Comparison of ENCODE assay signal across 12 mouse cellular contexts in genomic region chr19:7142207-7142915, GRCm38 (mm10). TPM values are rescaled to one million over a fixed set of nuclear protein-coding genes. Genes with fewer than 3 reads are reported as not detected.
DNase-seq lines count a peak whose midpoint lies in the region; ATAC-seq lines count a peak whose summit lies in the region.
"Had no signal": no experiment of that assay in that cellular context is flagged by ENCODE, and none has a peak within 500 bp of the region (broad histone marks: within the 10 kb centered on the region; RNA-seq: fewer than 3 reads in every experiment).

No protein-coding gene starts in this region.

- DNase-seq in hindbrain, embryonic 11.5 days (ENCODE audit: low spot score), result no peak
- DNase-seq in neural tube, embryonic 10.5 days (ENCODE audit: extremely low spot score, low spot score), result no peak
- peak; percentile 79 for DNase-seq in testis, postnatal 10 days (ENCODE audit: low spot score)
- no peak for DNase-seq in urinary bladder, postnatal 36 days (ENCODE audit: low spot score in 2 of 2)
- DNase-seq in gastrocnemius, adult 8-10 months (ENCODE audit: low spot score in 2 of 2), result no peak
- DNase-seq: adrenal gland, adult 8-10 months; spleen, adult 18-20 months had no signal

- H3K4me1 ChIP-seq in hindbrain, embryonic 12.5 days, result peaks cover 70% of the 10 kb centered on the region
- H3K4me1 ChIP-seq in hindbrain, embryonic 11.5 days (replicated peaks; ENCODE audit: control insufficient read depth, insufficient read depth, low read length), result peaks cover 16% of the 10 kb centered on the region
- peaks cover 78% of the 10 kb centered on the region for H3K4me1 ChIP-seq in neural tube, embryonic 12.5 days
- peaks cover 79% of the 10 kb centered on the region for H3K4me1 ChIP-seq in hindbrain, embryonic 15.5 days (replicated peaks)

- H3K4me2 ChIP-seq in hindbrain, embryonic 12.5 days (replicated peaks), result no peak overlapping the region
- H3K4me2 ChIP-seq in hindbrain, embryonic 11.5 days (replicated peaks; ENCODE audit: low read depth, low read length), result no peak overlapping the region
- H3K4me2 ChIP-seq in neural tube, embryonic 12.5 days (replicated peaks), result peak overlapping the region; percentile 5; the same call in 1 of the 2 replicates
- no peak overlapping the region for H3K4me2 ChIP-seq in hindbrain, embryonic 15.5 days
- H3K4me2 ChIP-seq: lung, embryonic 15.5 days had no signal

- no peak overlapping the region; the same call in 1 of the 2 replicates for H3K9ac ChIP-seq in hindbrain, embryonic 12.5 days
- no peak overlapping the region for H3K9ac ChIP-seq in hindbrain, embryonic 11.5 days (ENCODE audit: low read depth, low read length)
- no peak overlapping the region for H3K9ac ChIP-seq in neural tube, embryonic 12.5 days
- no peak overlapping the region for H3K9ac ChIP-seq in hindbrain, embryonic 15.5 days
- H3K9ac ChIP-seq: lung, embryonic 15.5 days had no signal

- no peaks in the 10 kb centered on the region for H3K9me3 ChIP-seq in hindbrain, embryonic 12.5 days (replicated peaks)
- H3K9me3 ChIP-seq in hindbrain, embryonic 11.5 days (ENCODE audit: control insufficient read depth, low read length), result no peaks in the 10 kb centered on the region
- H3K9me3 ChIP-seq in neural tube, embryonic 12.5 days, result no peaks in the 10 kb centered on the region
- no peaks in the 10 kb centered on the region for H3K9me3 ChIP-seq in hindbrain, embryonic 15.5 days
- H3K9me3 ChIP-seq: lung, embryonic 15.5 days had no signal

- no peak overlapping the region for H3K4me3 ChIP-seq in hindbrain, embryonic 12.5 days
- H3K4me3 ChIP-seq in hindbrain, embryonic 11.5 days (ENCODE audit: low read depth, low read length), result no peak overlapping the region
- H3K4me3 ChIP-seq in neural tube, embryonic 12.5 days, result no peak overlapping the region
- H3K4me3 ChIP-seq in hindbrain, embryonic 15.5 days, result no peak overlapping the region
- H3K4me3 ChIP-seq: lung, embryonic 15.5 days had no signal

- peak overlapping the region; percentile 81; the same call in 1 of the 2 replicates for H3K27ac ChIP-seq in hindbrain, embryonic 12.5 days
- H3K27ac ChIP-seq in hindbrain, embryonic 11.5 days (ENCODE audit: low read depth, low read length), result no peak overlapping the region
- no peak overlapping the region; the same call in 1 of the 2 replicates for H3K27ac ChIP-seq in neural tube, embryonic 12.5 days
- 0 out of 2 replicates have a peak overlapping the region, but pooled peaks have one; percentile 0 for H3K27ac ChIP-seq in hindbrain, embryonic 15.5 days (replicated peaks)
- H3K27ac ChIP-seq: lung, embryonic 15.5 days had no signal

- peaks cover 16% of the 10 kb centered on the region for H3K27me3 ChIP-seq in hindbrain, embryonic 12.5 days
- peaks cover 6% of the 10 kb centered on the region for H3K27me3 ChIP-seq in hindbrain, embryonic 11.5 days (ENCODE audit: control insufficient read depth, insufficient read depth, low read length)
- peaks cover 39% of the 10 kb centered on the region for H3K27me3 ChIP-seq in neural tube, embryonic 12.5 days (replicated peaks)
- peaks cover 8% of the 10 kb centered on the region; the same call in 1 of the 2 replicates for H3K27me3 ChIP-seq in hindbrain, embryonic 15.5 days

- no peaks in the 10 kb centered on the region for H3K36me3 ChIP-seq in hindbrain, embryonic 12.5 days
- no peaks in the 10 kb centered on the region for H3K36me3 ChIP-seq in hindbrain, embryonic 11.5 days (ENCODE audit: control insufficient read depth, insufficient read depth, low read length)
- no peaks in the 10 kb centered on the region for H3K36me3 ChIP-seq in neural tube, embryonic 12.5 days
- no peaks in the 10 kb centered on the region for H3K36me3 ChIP-seq in hindbrain, embryonic 15.5 days
- H3K36me3 ChIP-seq: lung, embryonic 15.5 days had no signal

- ATAC-seq in hindbrain, embryonic 12.5 days (ENCODE audit: low FRiP score), result no peak
- ATAC-seq in hindbrain, embryonic 11.5 days (ENCODE audit: low FRiP score), result no peak
- ATAC-seq in neural tube, embryonic 12.5 days (ENCODE audit: low FRiP score, low read depth), result no peak
- ATAC-seq in hindbrain, embryonic 15.5 days (ENCODE audit: low FRiP score, low read depth), result peak; percentile 13; the same call in 1 of the 2 replicates
- ATAC-seq: CD4-positive, CD25-positive, alpha-beta regulatory T cell, adult 4 months had no signal

- 41% methylated on average over 5 of the region's 5 CpGs for WGBS in hindbrain, embryonic 12.5 days
- WGBS in hindbrain, embryonic 11.5 days, result 65% methylated on average over 5 of the region's 5 CpGs
- WGBS in neural tube, embryonic 12.5 days, result 44% methylated on average over 5 of the region's 5 CpGs
- WGBS in hindbrain, embryonic 15.5 days, result 43% methylated on average over 5 of the region's 5 CpGs

RNA-seq across cellular contexts. Expression of gene Flrt1, which starts 36.8 kb away (rescaled TPM):
- 5.5 and 6.6 TPM in 2 replicates for polyA plus RNA-seq in hindbrain, embryonic 12.5 days (2016; fragmentation: Nextera tagmentation; extraction: Ambion mirVana)
- 4.6 and 5.6 TPM in 2 replicates for polyA plus RNA-seq in hindbrain, embryonic 11.5 days (2014; fragmentation: Nextera tagmentation; extraction: Ambion mirVana)
- polyA plus RNA-seq in neural tube, embryonic 12.5 days (2016; fragmentation: Nextera tagmentation; extraction: Ambion mirVana), result 7.0 and 9.9 TPM in 2 replicates
- 9.8 and 11.1 TPM in 2 replicates for polyA plus RNA-seq in hindbrain, embryonic 15.5 days (2015; fragmentation: Nextera tagmentation; extraction: Ambion mirVana)
- 1 to 10 TPM in 3 of 4 experiments, under 1 TPM in 1; 0.83 to 2.9 (median 1.7) TPM for total RNA-seq in gastrocnemius, adult 8-10 months (2022)

Comparison
In these comparisons a context has a peak if more than half of its experiments do, and no peak if none do; other contexts are left out.
1. H3K27ac ChIP-seq: peak in hindbrain, embryonic 12.5 days (single experiment) and hindbrain, embryonic 15.5 days (single experiment); none in hindbrain, embryonic 11.5 days (single experiment) and neural tube, embryonic 12.5 days (single experiment).